Mouse (Mus musculus): ENCODE results near the gene Gngt2. TPM values are rescaled to one million over a fixed set of nuclear protein-coding genes. Genes with fewer than 3 reads are reported as not detected.
A peak's percentile ranks its signal among the peaks of the same experiment; 100 is the strongest.

Gngt2 gene
- polyA plus RNA-seq (2014; fragmentation: Nextera tagmentation; extraction: Ambion mirVana), result 13.7 and 15.1 TPM in 2 replicates

DNA sequence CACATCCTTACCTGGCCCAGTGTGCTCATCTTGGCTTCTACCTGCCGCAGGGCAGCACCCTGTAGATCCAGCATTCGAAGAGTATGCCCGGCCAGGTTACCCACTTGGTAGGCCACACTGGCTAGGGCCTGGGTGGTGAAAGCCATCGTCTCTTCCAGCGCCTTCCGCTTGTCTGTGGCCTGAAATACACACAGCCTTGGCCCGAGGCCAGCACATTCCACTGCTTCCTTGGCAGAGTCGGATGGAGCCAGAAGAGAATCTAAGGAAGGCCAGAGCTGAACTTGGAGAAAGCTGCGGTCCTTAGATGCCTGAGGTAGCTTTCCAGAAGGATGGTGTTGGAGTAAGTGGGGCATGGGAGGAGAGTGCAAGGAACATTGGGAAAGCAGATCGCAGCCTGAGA lies at the start of gene Gngt2:
TSS of gene Gngt2 (plus strand) at position 158 of the 400 bp plus-strand sequence.
- peaks cover 30% of the 10 kb centered on the region for H3K4me1 ChIP-seq (ENCODE audit: control insufficient read depth, insufficient read depth, low read length)
- H3K27ac ChIP-seq (ENCODE audit: low read length), result 0 out of 2 replicates have a peak within 1 kb of the TSS, but pooled peaks have one; percentile 5
- peaks cover 19% of the 10 kb centered on the region for H3K27me3 ChIP-seq (ENCODE audit: control insufficient read depth, insufficient read depth, low read length)
- no peak for ATAC-seq (ENCODE audit: insufficient number of reproducible peaks, insufficient read depth, low FRiP score, low read depth)
- H3K9ac ChIP-seq (replicated peaks; ENCODE audit: low read depth, low read length), result no peak within 1 kb of the TSS
- no peak within 1 kb of the TSS for H3K4me3 ChIP-seq (ENCODE audit: low read depth, low read length)
- H3K4me2 ChIP-seq (replicated peaks; ENCODE audit: low read depth, low read length), result no peak within 1 kb of the TSS
- no peaks in the 10 kb centered on the region for H3K36me3 ChIP-seq (ENCODE audit: control insufficient read depth, insufficient read depth, low read length)
- 44% methylated on average over 10 of the region's 10 CpGs for WGBS
- no peaks in the 10 kb centered on the region for H3K9me3 ChIP-seq (ENCODE audit: control insufficient read depth, low read depth, low read length)

DNA sequence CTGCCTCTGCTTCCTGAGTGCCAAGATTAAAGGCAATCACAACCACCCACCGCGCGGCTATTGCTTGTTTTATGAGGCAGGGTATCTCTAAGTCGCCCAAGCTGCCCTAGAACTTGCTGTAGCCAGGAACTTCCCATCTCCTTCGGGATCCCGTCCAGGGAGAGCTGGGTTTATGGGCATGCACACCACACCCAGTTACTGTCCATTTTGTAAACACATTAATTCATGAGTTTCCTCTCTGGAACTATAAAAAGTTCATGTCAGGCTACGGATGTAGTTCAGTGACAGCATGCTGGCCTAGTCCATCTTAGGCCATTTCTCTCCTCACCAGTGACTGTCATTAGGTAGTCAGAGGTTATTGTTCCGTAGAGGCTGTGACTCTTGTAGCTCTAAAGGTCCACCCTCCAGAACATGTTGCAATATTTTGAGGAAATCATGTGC lies 47.5 kb upstream of the Gngt2 start:
- Histone ChIP-seq H3K9ac (replicated peaks; ENCODE audit: low read depth, low read length) (no peak overlapping the region), H3K4me2 (replicated peaks; ENCODE audit: low read depth, low read length) (no peak overlapping the region), H3K9me3 (ENCODE audit: control insufficient read depth, low read depth, low read length) (no peaks in the 10 kb centered on the region), H3K27ac (ENCODE audit: low read length) (no peak overlapping the region), H3K4me3 (ENCODE audit: low read depth, low read length) (no peak overlapping the region), H3K36me3 (ENCODE audit: control insufficient read depth, insufficient read depth, low read length) (no peaks in the 10 kb centered on the region), H3K27me3 (ENCODE audit: control insufficient read depth, insufficient read depth, low read length) (no peaks in the 10 kb centered on the region), H3K4me1 (ENCODE audit: control insufficient read depth, insufficient read depth, low read length) (no peaks in the 10 kb centered on the region)
- no peak for ATAC-seq (ENCODE audit: insufficient number of reproducible peaks, insufficient read depth, low FRiP score, low read depth)
- 77% methylated on average over 8 of the region's 8 CpGs for WGBS

DNA sequence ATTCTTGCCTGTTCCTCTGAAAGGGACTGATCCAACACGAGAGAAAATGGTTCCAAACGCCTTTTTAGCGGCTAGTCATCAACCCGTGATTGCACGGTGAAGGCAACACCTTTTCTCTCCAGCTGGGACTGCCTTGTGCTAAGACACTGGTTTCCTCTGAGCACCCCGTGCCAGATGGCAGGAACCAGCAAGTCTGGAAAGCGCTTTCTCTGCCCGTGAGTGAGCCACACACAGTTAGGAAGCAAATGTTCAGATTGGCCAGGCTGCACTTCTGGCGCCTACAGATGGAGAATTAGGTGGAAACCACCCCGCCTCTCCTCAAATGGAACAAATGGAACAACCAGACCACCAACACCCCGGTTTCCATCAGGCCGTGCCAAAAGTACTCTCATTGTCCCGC lies 45.2 kb upstream of the Gngt2 start:
- Histone ChIP-seq H3K27ac (ENCODE audit: low read length) (no peak overlapping the region), H3K27me3 (ENCODE audit: control insufficient read depth, insufficient read depth, low read length) (0 out of 2 replicates have a peak, but pooled peaks cover 3% of the 10 kb centered on the region), H3K9me3 (ENCODE audit: control insufficient read depth, low read depth, low read length) (no peaks in the 10 kb centered on the region), H3K4me1 (ENCODE audit: control insufficient read depth, insufficient read depth, low read length) (no peaks in the 10 kb centered on the region; the same call in 1 of the 2 replicates), H3K4me2 (replicated peaks; ENCODE audit: low read depth, low read length) (no peak overlapping the region), H3K36me3 (ENCODE audit: control insufficient read depth, insufficient read depth, low read length) (no peaks in the 10 kb centered on the region), H3K9ac (replicated peaks; ENCODE audit: low read depth, low read length) (no peak overlapping the region), H3K4me3 (ENCODE audit: low read depth, low read length) (no peak overlapping the region)
- ATAC-seq (ENCODE audit: insufficient number of reproducible peaks, insufficient read depth, low FRiP score, low read depth), result no peak
- WGBS, result 80% methylated on average over 13 of the region's 13 CpGs

DNA sequence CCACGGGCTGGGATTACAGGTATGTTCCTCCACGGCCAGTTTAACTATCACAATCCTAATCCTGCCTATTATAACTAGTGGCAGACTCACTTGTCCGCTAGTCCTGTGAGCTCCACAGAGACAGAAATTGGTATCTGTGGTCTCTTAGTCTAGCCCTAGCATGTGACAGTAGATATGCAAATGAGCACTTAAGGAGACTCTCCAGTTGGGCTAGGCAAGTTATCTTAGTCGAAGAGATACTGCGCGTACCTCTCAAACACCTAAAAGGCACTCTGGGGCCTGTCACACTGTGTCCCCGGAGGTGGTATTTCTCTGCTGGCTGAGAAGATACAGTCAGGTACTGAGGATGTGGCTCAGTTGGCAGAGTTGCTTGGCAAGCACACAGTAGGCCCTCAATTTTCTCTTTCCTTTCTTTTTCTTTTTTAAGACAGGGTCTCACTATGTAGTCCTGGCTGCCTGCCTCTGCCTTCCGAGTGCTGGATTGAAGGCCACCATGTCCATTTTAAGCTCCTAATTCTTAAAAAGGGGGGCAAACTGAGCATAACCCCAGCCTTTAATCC lies 44.0 kb upstream of the Gngt2 start:
- 89% methylated on average over 8 of the region's 8 CpGs for WGBS
- ATAC-seq (ENCODE audit: insufficient number of reproducible peaks, insufficient read depth, low FRiP score, low read depth), result no peak; the same call in 1 of the 2 replicates
- Histone ChIP-seq H3K4me1 (ENCODE audit: control insufficient read depth, insufficient read depth, low read length) (peaks cover 3% of the 10 kb centered on the region; the same call in 1 of the 2 replicates), H3K4me2 (replicated peaks; ENCODE audit: low read depth, low read length) (no peak overlapping the region), H3K4me3 (ENCODE audit: low read depth, low read length) (no peak overlapping the region), H3K27ac (ENCODE audit: low read length) (no peak overlapping the region), H3K9ac (replicated peaks; ENCODE audit: low read depth, low read length) (no peak overlapping the region), H3K27me3 (ENCODE audit: control insufficient read depth, insufficient read depth, low read length) (peaks cover 9% of the 10 kb centered on the region; the same call in 1 of the 2 replicates), H3K36me3 (ENCODE audit: control insufficient read depth, insufficient read depth, low read length) (no peaks in the 10 kb centered on the region), H3K9me3 (ENCODE audit: control insufficient read depth, low read depth, low read length) (no peaks in the 10 kb centered on the region)

DNA sequence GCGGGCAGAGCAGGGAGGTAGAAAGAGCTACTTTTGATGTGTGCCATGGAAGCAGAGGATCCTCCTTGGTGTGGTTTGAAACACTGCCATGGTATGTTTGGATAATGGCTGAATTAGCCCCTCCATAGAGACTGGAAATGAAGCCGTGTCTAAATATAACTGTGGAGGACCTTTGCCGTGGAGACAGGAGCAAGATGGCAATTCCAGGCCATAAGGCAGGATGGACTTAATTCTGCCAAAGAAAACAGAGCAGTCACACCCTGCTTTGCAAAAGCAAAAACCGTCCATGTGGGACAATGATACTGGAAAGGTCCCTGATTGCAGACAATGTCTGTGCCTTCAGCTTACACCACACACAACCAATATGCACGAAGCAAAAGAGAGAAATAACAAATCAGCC lies 42.8 kb upstream of the Gngt2 start:
- Histone ChIP-seq H3K9ac (replicated peaks; ENCODE audit: low read depth, low read length) (no peak overlapping the region), H3K27me3 (ENCODE audit: control insufficient read depth, insufficient read depth, low read length) (peaks cover 9% of the 10 kb centered on the region; the same call in 1 of the 2 replicates), H3K9me3 (ENCODE audit: control insufficient read depth, low read depth, low read length) (no peaks in the 10 kb centered on the region), H3K4me2 (replicated peaks; ENCODE audit: low read depth, low read length) (no peak overlapping the region), H3K4me3 (ENCODE audit: low read depth, low read length) (no peak overlapping the region), H3K36me3 (ENCODE audit: control insufficient read depth, insufficient read depth, low read length) (no peaks in the 10 kb centered on the region), H3K4me1 (ENCODE audit: control insufficient read depth, insufficient read depth, low read length) (peaks cover 3% of the 10 kb centered on the region; the same call in 1 of the 2 replicates), H3K27ac (ENCODE audit: low read length) (no peak overlapping the region)
- ATAC-seq (ENCODE audit: insufficient number of reproducible peaks, insufficient read depth, low FRiP score, low read depth), result no peak
- WGBS, result 69% methylated on average over 5 of the region's 5 CpGs

DNA sequence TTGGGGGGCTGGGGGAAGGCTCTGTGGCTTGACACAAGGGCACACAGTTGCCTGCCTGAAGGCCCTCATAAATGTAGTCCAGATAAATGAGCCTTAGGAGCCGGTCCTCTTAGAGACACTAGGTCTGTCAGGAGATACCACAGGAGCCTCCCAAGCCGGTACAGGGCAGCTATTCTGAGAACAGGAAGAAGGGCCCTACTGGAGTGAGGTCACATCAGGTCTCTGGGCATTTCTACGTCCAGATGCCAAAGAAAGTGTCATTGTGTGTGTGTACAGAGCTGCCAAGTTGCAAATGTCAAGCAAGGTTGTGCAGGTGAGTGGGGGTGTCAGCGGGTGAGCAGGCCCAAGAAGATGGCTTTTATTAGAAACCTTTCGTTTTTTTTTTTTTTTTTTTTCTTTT lies 41.4 kb upstream of the Gngt2 start:
- no peaks in the 10 kb centered on the region for H3K9me3 ChIP-seq (ENCODE audit: control insufficient read depth, low read depth, low read length)
- H3K4me1 ChIP-seq (ENCODE audit: control insufficient read depth, insufficient read depth, low read length), result peaks cover 3% of the 10 kb centered on the region; the same call in 1 of the 2 replicates
- no peaks in the 10 kb centered on the region for H3K36me3 ChIP-seq (ENCODE audit: control insufficient read depth, insufficient read depth, low read length)
- H3K27ac ChIP-seq (ENCODE audit: low read length), result no peak overlapping the region
- no peak overlapping the region for H3K4me3 ChIP-seq (ENCODE audit: low read depth, low read length)
- H3K9ac ChIP-seq (replicated peaks; ENCODE audit: low read depth, low read length), result no peak overlapping the region
- 67% methylated on average over 5 of the region's 5 CpGs for WGBS
- no peak overlapping the region for H3K4me2 ChIP-seq (replicated peaks; ENCODE audit: low read depth, low read length)
- H3K27me3 ChIP-seq (ENCODE audit: control insufficient read depth, insufficient read depth, low read length), result peaks cover 9% of the 10 kb centered on the region; the same call in 1 of the 2 replicates
- ATAC-seq (ENCODE audit: insufficient number of reproducible peaks, insufficient read depth, low FRiP score, low read depth), result no peak

DNA sequence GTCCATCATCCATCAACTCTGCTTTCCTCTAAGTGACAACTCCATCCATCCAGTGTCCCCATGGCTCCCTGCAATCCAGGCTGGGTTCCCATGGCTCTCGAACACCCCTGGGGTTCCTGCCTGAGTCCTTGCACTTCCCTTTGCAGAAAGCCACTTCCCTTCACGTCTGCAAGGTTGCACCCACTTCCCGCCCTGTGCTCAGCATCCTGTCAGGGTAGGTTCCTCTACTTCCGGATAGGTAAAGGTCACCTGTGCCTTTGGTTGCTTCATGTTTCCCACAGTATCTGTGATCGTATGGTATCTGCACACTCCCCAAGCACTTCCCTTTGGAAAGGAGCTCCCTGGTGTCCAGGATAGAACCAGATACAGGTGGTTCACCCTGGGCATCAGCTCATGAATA lies 32.0 kb upstream of the Gngt2 start:
- 70% methylated on average over 5 of the region's 5 CpGs for WGBS

DNA sequence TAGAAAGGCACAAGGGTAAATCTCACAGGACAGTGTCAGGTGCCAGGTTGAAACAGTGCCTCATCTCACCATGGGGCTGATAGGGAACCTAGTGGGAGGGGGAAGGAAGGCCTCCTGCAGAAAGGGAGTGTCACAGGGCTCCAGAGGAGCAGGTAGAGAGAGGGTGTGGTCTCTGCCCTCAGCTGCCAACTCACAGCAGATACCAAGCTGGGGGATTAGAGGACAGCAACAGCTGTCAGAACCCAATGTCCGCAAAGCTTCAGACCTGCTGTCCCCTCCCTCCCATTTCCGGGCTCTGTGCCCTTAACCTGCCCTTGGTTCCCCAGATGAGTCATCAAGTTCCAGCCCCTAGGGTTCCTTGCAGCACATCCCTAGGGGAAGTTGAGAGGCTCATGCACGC lies 31.5 kb upstream of the Gngt2 start:
- no peaks in the 10 kb centered on the region for H3K27me3 ChIP-seq (ENCODE audit: control insufficient read depth, insufficient read depth, low read length)
- H3K9me3 ChIP-seq (ENCODE audit: control insufficient read depth, low read depth, low read length), result no peaks in the 10 kb centered on the region; the same call in 1 of the 2 replicates
- no peak overlapping the region for H3K4me2 ChIP-seq (replicated peaks; ENCODE audit: low read depth, low read length)
- H3K4me3 ChIP-seq (ENCODE audit: low read depth, low read length), result no peak overlapping the region
- no peaks in the 10 kb centered on the region for H3K4me1 ChIP-seq (ENCODE audit: control insufficient read depth, insufficient read depth, low read length)
- H3K9ac ChIP-seq (replicated peaks; ENCODE audit: low read depth, low read length), result no peak overlapping the region
- ATAC-seq (ENCODE audit: insufficient number of reproducible peaks, insufficient read depth, low FRiP score, low read depth), result peak; percentile 65; the same call in 1 of the 2 replicates
- H3K27ac ChIP-seq (ENCODE audit: low read length), result no peak overlapping the region
- 24% methylated on average over 3 of the region's 3 CpGs for WGBS
- no peaks in the 10 kb centered on the region for H3K36me3 ChIP-seq (ENCODE audit: control insufficient read depth, insufficient read depth, low read length)

More for the DNA sequence above, 32.0 kb upstream of the Gngt2 start:
- Histone ChIP-seq H3K9me3 (ENCODE audit: control insufficient read depth, low read depth, low read length) (no peaks in the 10 kb centered on the region; the same call in 1 of the 2 replicates), H3K4me2 (replicated peaks; ENCODE audit: low read depth, low read length) (no peak overlapping the region), H3K36me3 (ENCODE audit: control insufficient read depth, insufficient read depth, low read length) (no peaks in the 10 kb centered on the region), H3K27me3 (ENCODE audit: control insufficient read depth, insufficient read depth, low read length) (no peaks in the 10 kb centered on the region), H3K27ac (ENCODE audit: low read length) (no peak overlapping the region), H3K4me1 (ENCODE audit: control insufficient read depth, insufficient read depth, low read length) (no peaks in the 10 kb centered on the region), H3K9ac (replicated peaks; ENCODE audit: low read depth, low read length) (no peak overlapping the region), H3K4me3 (ENCODE audit: low read depth, low read length) (no peak overlapping the region)
- ATAC-seq (ENCODE audit: insufficient number of reproducible peaks, insufficient read depth, low FRiP score, low read depth), result no peak
